In genomic region chr16:23989209-23990160, GRCm38 (mm10) we compare ENCODE assay signal across 10 mouse cellular contexts. TPM values are rescaled to one million over a fixed set of nuclear protein-coding genes. Genes with fewer than 3 reads are reported as not detected.
DNase-seq lines count a peak whose midpoint lies in the region; ATAC-seq and TF ChIP-seq lines count a peak whose summit lies in the region.
"Had no signal": no experiment of that assay in that cellular context is flagged by ENCODE, and none has a peak within 500 bp of the region (broad histone marks: within the 10 kb centered on the region; RNA-seq: fewer than 3 reads in every experiment).

No protein-coding gene starts in this region.

- intact Hi-C loops in heart, postnatal 14 days (cut with DNase I) = loop anchor here (5.0 to 10.0 kb wide), 8 partner anchors 193 to 745 kb away; partner anchors contain the start of gene Lpp
- intact Hi-C loops in left cerebral cortex, postnatal 4 days (cut with DNase I) = loop anchor here (5.0 to 10.0 kb wide), 4 partner anchors 513 to 1273 kb away; no protein-coding TSS in a partner anchor

- no peak overlapping the region; the same call in 1 of the 2 replicates for H3K9ac ChIP-seq in CH12.LX (ENCODE audit: insufficient read depth, low read depth)
- peak overlapping the region; percentile 87 for H3K9ac ChIP-seq in neural tube, embryonic 12.5 days

- peak overlapping the region in 2 of 3 experiments; percentile 38 to 55 for H3K4me3 ChIP-seq in CH12.LX (replicated peaks in 1 of 3; ENCODE audit: low read depth in 2 of 3, low read length in 2 of 3, poor library complexity in 1 of 3)
- peak overlapping the region; percentile 85 for H3K4me3 ChIP-seq in embryonic facial prominence, embryonic 10.5 days
- H3K4me3 ChIP-seq in neural tube, embryonic 12.5 days = peak overlapping the region; percentile 69

- TF ChIP-seq CTCF in CH12.LX (conservative IDR thresholded peaks at IDR 0.05 in 1 of 2, IDR thresholded peaks at IDR 0.05 in 1 of 2; ENCODE audit: low read depth in 2 of 2, low read length in 2 of 2) = no peak

- H3K4me1 ChIP-seq in CH12.LX (ENCODE audit: control insufficient read depth in 1 of 2, insufficient read depth in 2 of 2) = peaks cover 9 to 39% of the 10 kb centered on the region in 2 experiments
- H3K4me1 ChIP-seq in embryonic facial prominence, embryonic 10.5 days = peaks cover 49% of the 10 kb centered on the region
- peaks cover 30% of the 10 kb centered on the region for H3K4me1 ChIP-seq in neural tube, embryonic 12.5 days

- no peaks in the 10 kb centered on the region for H3K9me3 ChIP-seq in CH12.LX (replicated peaks; ENCODE audit: low read length)
- H3K9me3 ChIP-seq in embryonic facial prominence, embryonic 10.5 days = no peaks in the 10 kb centered on the region
- no peaks in the 10 kb centered on the region for H3K9me3 ChIP-seq in neural tube, embryonic 12.5 days

- 1% methylated on average over 25 of the region's 25 CpGs for WGBS in embryonic facial prominence, embryonic 10.5 days
- WGBS in neural tube, embryonic 12.5 days = 3% methylated on average over 25 of the region's 25 CpGs

- H3K27me3 ChIP-seq in CH12.LX (replicated peaks) = peaks cover 77% of the 10 kb centered on the region
- H3K27me3 ChIP-seq in embryonic facial prominence, embryonic 10.5 days (replicated peaks; ENCODE audit: low read depth, poor library complexity, severe bottlenecking) = peaks cover 41% of the 10 kb centered on the region
- peaks cover 17% of the 10 kb centered on the region for H3K27me3 ChIP-seq in neural tube, embryonic 12.5 days (replicated peaks)

- no peaks in the 10 kb centered on the region for H3K36me3 ChIP-seq in CH12.LX (replicated peaks in 1 of 2; ENCODE audit: control insufficient read depth in 1 of 2, insufficient read depth in 1 of 2, low read length in 1 of 2)
- no peaks in the 10 kb centered on the region for H3K36me3 ChIP-seq in embryonic facial prominence, embryonic 10.5 days (replicated peaks)
- H3K36me3 ChIP-seq in neural tube, embryonic 12.5 days = no peaks in the 10 kb centered on the region

- dilution Hi-C loops in CH12.LX (cut with MboI; ENCODE audit: extremely low pct_ligation_motif_present, extremely low pct_unique_long_range_greater_than_20kb, low sequenced_read_pairs) = no loop called here

- TF ChIP-seq EP300 in CH12.LX (IDR thresholded peaks at IDR 0.05; ENCODE audit: low read length) = no peak

- peak overlapping the region; percentile 100 for H3K4me2 ChIP-seq in CH12.LX (ENCODE audit: insufficient read depth, low read depth, poor library complexity, severe bottlenecking)
- peak overlapping the region; percentile 95 for H3K4me2 ChIP-seq in neural tube, embryonic 12.5 days (replicated peaks)

- TF ChIP-seq RAD21 in CH12.LX (IDR thresholded peaks at IDR 0.05; ENCODE audit: low read depth, low read length) = no peak

- in situ Hi-C loops in CH12.LX (cut with MboI; ENCODE audit: low pct_ligation_motif_present, low pct_unique_long_range_greater_than_20kb, low sequenced_read_pairs) = loop anchor here (10.0 to 25.0 kb wide), 3 partner anchors 648 to 873 kb away; no protein-coding TSS in a partner anchor

- ATAC-seq in neural tube, embryonic 12.5 days (ENCODE audit: low FRiP score, low read depth) = no peak

- TF ChIP-seq POLR2A in CH12.LX (IDR thresholded peaks at IDR 0.05; ENCODE audit: low read depth, low read length) = no peak

- no peaks in the 10 kb centered on the region for H3K79me2 ChIP-seq in CH12.LX (replicated peaks; ENCODE audit: control insufficient read depth, extremely low read depth, insufficient read depth, poor library complexity, severe bottlenecking)

- DNase-seq in cerebellum, adult 11 months = peak; percentile 60
- DNase-seq in cerebellum, postnatal 4 days (ENCODE audit: low spot score in 2 of 2) = no peak
- DNase-seq in CH12.LX (ENCODE audit: extremely low read depth) = no peak
- no peak for DNase-seq in embryonic facial prominence, embryonic 10.5 days (ENCODE audit: low spot score)
- peak; percentile 64 to 68 for DNase-seq in heart, postnatal 14 days
- DNase-seq in layer of hippocampus, postnatal 14 days (ENCODE audit: low spot score in 2 of 2) = peak; percentile 45 to 72
- DNase-seq in left cerebral cortex, postnatal 4 days = no peak

- no peak overlapping the region for H3K27ac ChIP-seq in CH12.LX (ENCODE audit: insufficient read depth, low read depth)
- peak overlapping the region; percentile 99 for H3K27ac ChIP-seq in embryonic facial prominence, embryonic 10.5 days (replicated peaks)
- H3K27ac ChIP-seq in neural tube, embryonic 12.5 days = peak overlapping the region; percentile 96; the same call in 1 of the 2 replicates

TF ChIP-seq in CH12.LX, 34 proteins besides CTCF, POLR2A, EP300 and RAD21:
- TF ChIP-seq MEF2A (IDR thresholded peaks at IDR 0.05; ENCODE audit: borderline replicate concordance, low read depth, low read length) (no peak), RCOR1 (conservative IDR thresholded peaks at IDR 0.05; ENCODE audit: low read depth, low read length) (no peak), ZMIZ1 (IDR thresholded peaks at IDR 0.05; ENCODE audit: low read depth, low read length) (no peak), GABPA (IDR thresholded peaks at IDR 0.05; ENCODE audit: insufficient replicate concordance, low read depth, low read length) (no peak), USF2 (conservative IDR thresholded peaks at IDR 0.05; ENCODE audit: low read depth, low read length) (no peak), PAX5 (IDR thresholded peaks at IDR 0.05; ENCODE audit: low read length) (no peak), JUND (conservative IDR thresholded peaks at IDR 0.05; ENCODE audit: low read depth, low read length) (no peak), CHD2 (IDR thresholded peaks at IDR 0.05; ENCODE audit: low read length) (no peak)

RNA-seq across cellular contexts. Expression of gene Bcl6, which starts 0.8 kb away (rescaled TPM):
- total RNA-seq in CH12.LX (2012; rRNA removed) = 0.17 and 0.25 TPM in 2 replicates
- total RNA-seq in CH12.LX (2014; rRNA removed) = 0.20 and 0.27 TPM in 2 replicates
- 0.60 and 0.72 TPM in 2 replicates for polyA plus RNA-seq in CH12.LX (2012; ENCODE audit: insufficient read length, low read depth)
- polyA plus RNA-seq in embryonic facial prominence, embryonic 10.5 days (2016; fragmentation: Nextera tagmentation; extraction: Ambion mirVana) = 0.16 and 0.25 TPM in 2 replicates
- total RNA-seq in heart, postnatal 14 days (2021) = 10 to 100 TPM; 14.9 to 17.4 TPM
- total RNA-seq in layer of hippocampus, postnatal 14 days (2021) = 10 to 100 TPM; 38.0 to 40.8 TPM
- polyA plus RNA-seq in neural tube, embryonic 12.5 days (2016; fragmentation: Nextera tagmentation; extraction: Ambion mirVana) = 0.05 and 0.41 TPM in 2 replicates
- total RNA-seq in left cerebral cortex, postnatal 4 days (2021) = 10 to 100 TPM; 21.0 to 22.4 TPM
- total RNA-seq: MEL had no signal

RNA-seq across cellular contexts. Expression of gene Gm37419, which starts 1.2 kb away (rescaled TPM):
- total RNA-seq in CH12.LX (2012; rRNA removed) (not detected in 2 replicates), CH12.LX (2014; rRNA removed) (not detected in 2 replicates)
- not detected in 2 replicates for polyA plus RNA-seq in CH12.LX (2012; ENCODE audit: insufficient read length, low read depth)
- not detected in 2 replicates for polyA plus RNA-seq in embryonic facial prominence, embryonic 10.5 days (2016; fragmentation: Nextera tagmentation; extraction: Ambion mirVana)
- not detected for total RNA-seq in heart, postnatal 14 days (2021)
- total RNA-seq in layer of hippocampus, postnatal 14 days (2021) = not detected
- not detected in 2 replicates for polyA plus RNA-seq in neural tube, embryonic 12.5 days (2016; fragmentation: Nextera tagmentation; extraction: Ambion mirVana)
- not detected for total RNA-seq in left cerebral cortex, postnatal 4 days (2021)
- total RNA-seq: left cerebral cortex, postnatal 14 days; MEL had no signal

RNA-seq across cellular contexts. Expression of gene Rtp2, which starts 57.3 kb away (rescaled TPM):
- total RNA-seq in CH12.LX (2012; rRNA removed) (not detected in 2 replicates), CH12.LX (2014; rRNA removed) (not detected in 2 replicates)
- not detected in 2 replicates for polyA plus RNA-seq in CH12.LX (2012; ENCODE audit: insufficient read length, low read depth)
- polyA plus RNA-seq in embryonic facial prominence, embryonic 10.5 days (2016; fragmentation: Nextera tagmentation; extraction: Ambion mirVana) = 0.10 TPM in 1 of 2 replicates, not detected in the other
- not detected for total RNA-seq in heart, postnatal 14 days (2021)
- total RNA-seq in layer of hippocampus, postnatal 14 days (2021) = under 1 TPM; 0.36 to 0.65 TPM
- not detected in 2 replicates for polyA plus RNA-seq in neural tube, embryonic 12.5 days (2016; fragmentation: Nextera tagmentation; extraction: Ambion mirVana)
- under 1 TPM in 1 of 2 experiments, not detected in 1; 0.36 TPM for total RNA-seq in left cerebral cortex, postnatal 4 days (2021)
- total RNA-seq: MEL had no signal

Comparison
In these comparisons a context has a peak if more than half of its experiments do, and no peak if none do; other contexts are left out.
1. DNase-seq: peak in cerebellum, adult 11 months (single experiment), heart, postnatal 14 days (2 of 2) and layer of hippocampus, postnatal 14 days (2 of 2); none in cerebellum, postnatal 4 days (0 of 2), CH12.LX (single experiment), embryonic facial prominence, embryonic 10.5 days (single experiment) and left cerebral cortex, postnatal 4 days (single experiment).
2. RNA of gene Bcl6, which starts 0.8 kb away (total RNA-seq): 38.0 to 40.8 TPM in layer of hippocampus, postnatal 14 days, 21.0 to 22.4 TPM in left cerebral cortex, postnatal 4 days and 14.9 to 17.4 TPM in heart, postnatal 14 days; 0.17 to 0.27 TPM in CH12.LX; every median in the first group is over 10 times any median in the second.
3. Peak in every context shown above with its lines, with median percentiles within 50 percentile points of each other: H3K4me3 ChIP-seq.